ENCODE assay signal across 22 mouse cellular contexts in the genomic region with DNA sequence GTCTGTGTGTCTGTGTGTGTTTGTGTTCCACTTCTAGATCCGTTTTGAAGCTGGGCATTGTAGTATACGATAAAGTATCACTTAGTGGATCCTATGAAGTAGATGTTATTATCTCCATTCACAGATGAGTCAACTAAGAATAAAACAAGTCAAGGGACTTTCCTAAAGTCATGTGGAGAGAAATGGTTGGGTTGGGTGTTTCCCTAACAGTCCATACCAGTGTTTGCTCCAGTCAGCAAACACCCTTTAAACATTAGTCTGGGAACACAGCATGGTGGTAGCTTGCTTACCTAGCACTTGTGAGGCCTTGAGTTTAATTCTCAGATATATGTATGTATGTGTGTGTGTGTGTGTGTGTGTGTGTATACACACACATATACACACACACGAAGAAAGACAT. TPM values are rescaled to one million over a fixed set of nuclear protein-coding genes. Genes with fewer than 3 reads are reported as not detected.
DNase-seq lines count a peak whose midpoint lies in the region; ATAC-seq and TF ChIP-seq lines count a peak whose summit lies in the region.
"Had no signal": no experiment of that assay in that cellular context is flagged by ENCODE, and none has a peak within 500 bp of the region (broad histone marks: within the 10 kb centered on the region; RNA-seq: fewer than 3 reads in every experiment).

No protein-coding gene starts in this region.

- H3K4me1 ChIP-seq in MEL (ENCODE audit: control insufficient read depth in 1 of 2, insufficient read depth in 2 of 2, low read length in 2 of 2), result peaks cover 44 to 69% of the 10 kb centered on the region in 2 experiments
- H3K4me1 ChIP-seq: embryonic facial prominence, embryonic 10.5 days; hindbrain, embryonic 12.5 days had no signal

- peaks cover 8% of the 10 kb centered on the region; the same call in 1 of the 2 replicates for H3K79me2 ChIP-seq in MEL (ENCODE audit: control insufficient read depth, insufficient read depth, low read length, poor library complexity)

- TF ChIP-seq RAD21 in MEL (IDR thresholded peaks at IDR 0.05; ENCODE audit: low read depth, low read length), result no peak

- H3K9ac ChIP-seq in MEL (ENCODE audit: control insufficient read depth, low read depth, low read length, poor library complexity, severe bottlenecking), result no peak overlapping the region
- H3K9ac ChIP-seq: forebrain, embryonic 13.5 days; forebrain, postnatal 0 days; heart, embryonic 13.5 days; hindbrain, embryonic 12.5 days had no signal

- H3K4me3 ChIP-seq in MEL (ENCODE audit: control insufficient read depth in 1 of 2, insufficient read depth in 1 of 2, low read depth in 2 of 2, low read length in 2 of 2), result no peak overlapping the region
- H3K4me3 ChIP-seq: embryonic facial prominence, embryonic 10.5 days; forebrain, embryonic 13.5 days; heart, embryonic 13.5 days; hindbrain, embryonic 12.5 days had no signal

- H3K27ac ChIP-seq in MEL (ENCODE audit: control insufficient read depth, low read depth, low read length), result peak overlapping the region; percentile 43
- H3K27ac ChIP-seq: embryonic facial prominence, embryonic 10.5 days; forebrain, embryonic 13.5 days; heart, embryonic 13.5 days; hindbrain, embryonic 12.5 days had no signal

- DNase-seq in A20 (ENCODE audit: low read depth, low spot score) (peak; percentile 60), MEL (ENCODE audit: low read depth, low spot score) (no peak)
- DNase-seq in CD4-positive helper T cell, adult 2 months (ENCODE audit: low read depth, low spot score), result peak; percentile 57
- no peak for DNase-seq in left cerebral cortex, postnatal 10 days (ENCODE audit: extremely low spot score in 1 of 2, low spot score in 2 of 2)
- no peak for DNase-seq in layer of hippocampus, adult 9-10 months (ENCODE audit: low spot score)
- DNase-seq in left cerebral cortex, postnatal 4 days, result no peak
- no peak for DNase-seq in kidney, adult 11 months
- DNase-seq: adrenal gland, adult 2 months; adrenal gland, postnatal 25 days; B cell, adult 2 months; cerebellum, adult 2 months; cerebellum, postnatal 10 days; forebrain, postnatal 0 days; gastrocnemius, postnatal 14 days; heart, postnatal 36 days had no signal

- ATAC-seq in megakaryocyte progenitor cell, adult 5-6 weeks (replicated peaks; ENCODE audit: poor library complexity), result 0 out of 2 replicates have a peak, but pooled peaks have one; percentile 5
- ATAC-seq: forebrain, embryonic 13.5 days; forebrain, postnatal 0 days; hindbrain, embryonic 16.5 days had no signal

- no peaks in the 10 kb centered on the region for H3K27me3 ChIP-seq in MEL (ENCODE audit: control insufficient read depth in 1 of 2, insufficient read depth in 2 of 2, low read length in 2 of 2)
- H3K27me3 ChIP-seq: forebrain, embryonic 13.5 days; heart, embryonic 13.5 days; hindbrain, embryonic 12.5 days had no signal

- TF ChIP-seq POLR2A in MEL (IDR thresholded peaks at IDR 0.05; ENCODE audit: control insufficient read depth in 1 of 2, insufficient read depth in 1 of 2, low read depth in 1 of 2, low read length in 2 of 2, poor library complexity in 1 of 2), result no peak

- TF ChIP-seq CTCF in MEL (IDR thresholded peaks at IDR 0.05 in 2 of 3, conservative IDR thresholded peaks at IDR 0.05 in 1 of 3; ENCODE audit: control insufficient read depth in 1 of 3, insufficient read depth in 1 of 3, low read depth in 2 of 3, low read length in 3 of 3, poor library complexity in 1 of 3, severe bottlenecking in 1 of 3), result no peak

- TF ChIP-seq EP300 in MEL (IDR thresholded peaks at IDR 0.05; ENCODE audit: low read depth in 1 of 2, low read length in 2 of 2), result peak in 1 of 2 experiments; percentile 53; a peak in 1 of 4 replicates

- peaks cover 26 to 70% of the 10 kb centered on the region in 2 experiments for H3K36me3 ChIP-seq in MEL (ENCODE audit: control insufficient read depth in 1 of 2, insufficient read depth in 2 of 2, low read length in 2 of 2)
- H3K36me3 ChIP-seq: embryonic facial prominence, embryonic 10.5 days; heart, embryonic 13.5 days; hindbrain, embryonic 12.5 days had no signal

- intact Hi-C loops in left cerebral cortex, postnatal 10 days (cut with DNase I), result no loop called here
- intact Hi-C loops in left cerebral cortex, postnatal 4 days (cut with DNase I), result no loop called here

- no peaks in the 10 kb centered on the region for H3K9me3 ChIP-seq in MEL (replicated peaks; ENCODE audit: insufficient read depth, low read length)
- H3K9me3 ChIP-seq: embryonic facial prominence, embryonic 10.5 days; forebrain, embryonic 13.5 days; G1E; heart, embryonic 13.5 days; hindbrain, embryonic 12.5 days had no signal

TF ChIP-seq in MEL, 35 proteins besides CTCF, POLR2A, EP300 and RAD21:
- TF ChIP-seq TCF12 (IDR thresholded peaks at IDR 0.05; ENCODE audit: low read depth, low read length), result peak; percentile 38; the same call in 1 of the 2 replicates
- TF ChIP-seq ETS1 (IDR thresholded peaks at IDR 0.05; ENCODE audit: low read depth, low read length), result 0 out of 2 replicates have a peak, but pooled peaks have one; percentile 37
- no peak for TF ChIP-seq MAZ (IDR thresholded peaks at IDR 0.05; ENCODE audit: low read depth, low read length)
- 0 out of 2 replicates have a peak, but pooled peaks have one; percentile 4 for TF ChIP-seq USF1 (IDR thresholded peaks at IDR 0.05; ENCODE audit: low read depth, low read length)

RNA-seq across cellular contexts. Expression of a gene that starts 34.1 kb away (rescaled TPM):
- total RNA-seq in MEL (2012; rRNA removed), result 36.2 and 39.4 TPM in 2 replicates
- 10 to 100 TPM in 1 of 2 experiments, not detected in 1; 56.0 TPM for polyA plus RNA-seq in MEL (2012; ENCODE audit: insufficient read depth in 1 of 2, insufficient read length in 2 of 2, low read depth in 1 of 2, low replicate concordance in 2 of 2, missing spikeins in 1 of 2)
- 82.1 and 105 TPM in 2 replicates for total RNA-seq in megakaryocyte progenitor cell, adult 5-6 weeks (2015)
- 98.5 and 129 TPM in 2 replicates for total RNA-seq in megakaryocyte progenitor cell, adult 5-6 weeks (2017)
- total RNA-seq in left cerebral cortex, postnatal 10 days (2021), result 10 to 100 TPM; 37.0 to 39.3 TPM
- 10 to 100 TPM; 42.1 to 50.1 TPM for total RNA-seq in left cerebral cortex, postnatal 4 days (2021)

Comparison
In these comparisons a context has a peak if more than half of its experiments do, and no peak if none do; other contexts are left out.
1. DNase-seq: peak in A20 (single experiment) and CD4-positive helper T cell, adult 2 months (single experiment); none in MEL (single experiment), left cerebral cortex, postnatal 10 days (0 of 2), layer of hippocampus, adult 9-10 months (single experiment), left cerebral cortex, postnatal 4 days (single experiment) and kidney, adult 11 months (single experiment).